Mouse (Mus musculus): ENCODE data around the gene Jak1.

GRCm38 (mm10) chr4:101144790-101145189 is 120.3 kb downstream of the Jak1 start:
- TF ChIP-seq MAX (IDR thresholded peaks at IDR 0.05; ENCODE audit: low read depth), result no peak
- TF ChIP-seq CEBPB (IDR thresholded peaks at IDR 0.05; ENCODE audit: insufficient read depth, poor library complexity, severe bottlenecking), result no peak
- TF ChIP-seq TCF12 (IDR thresholded peaks at IDR 0.05; ENCODE audit: insufficient read depth, poor library complexity, severe bottlenecking), result no peak
- TF ChIP-seq POLR2A (IDR thresholded peaks at IDR 0.05; ENCODE audit: insufficient read length, low read depth), result no peak
- TF ChIP-seq E2F4 (IDR thresholded peaks at IDR 0.05; ENCODE audit: insufficient read depth), result no peak
- no peak for TF ChIP-seq POLR2AphosphoS2 (IDR thresholded peaks at IDR 0.05; ENCODE audit: insufficient read length, low read depth)
- TF ChIP-seq USF1 (IDR thresholded peaks at IDR 0.05; ENCODE audit: low read depth), result no peak
- no peak for TF ChIP-seq MYOD1 (IDR thresholded peaks at IDR 0.05; ENCODE audit: control insufficient read depth in 1 of 3, insufficient read length in 2 of 3, low read depth in 2 of 3)
